Mouse (Mus musculus) cerebellum, adult 2 months (tissue): ENCODE measurements around the gene Cyp2ab1.

Experiments
- CTCF ChIP-seq: fragments of 200-500 bp; IDR thresholded peaks from 2 replicates; pipeline ENCODE4 v1.5.1; 2011; ENCODE audit warnings: low read depth, mild to moderate bottlenecking, control low read depth, low read length, moderate library complexity, borderline replicate concordance; ENCODE audit not compliant: insufficient read depth
- POLR2A ChIP-seq: fragments of 200-500 bp; IDR thresholded peaks from 2 replicates; pipeline ENCODE4 v1.6.1; 2011; ENCODE audit warnings: low read length, control low read depth, borderline replicate concordance; ENCODE audit not compliant: insufficient read depth

- TF ChIP-seq CTCF, result no peak
- no peak for TF ChIP-seq POLR2A
Observed at GRCm38 (mm10) chr16:20315266-20315665, 9.9 kb downstream of the Cyp2ab1 start.
